Mouse (Mus musculus) heart, postnatal 36 days (tissue): ENCODE results near the gene Lamc2. TPM values are rescaled to one million over a fixed set of nuclear protein-coding genes. Genes with fewer than 3 reads are reported as not detected.

Source experiments
- DNase-seq, 2 experiments: peaks; one replicate each; pipeline ENCODE4 v3.0.0; 2021 to 2022
- intact Hi-C: fragments of 180-260 bp; cut with DNase I; formaldehyde crosslinking; loops from one replicate; pipeline ENCODE4 v1.15.1; 2025
- total RNA-seq, 2 experiments: library from RNA; stranded (reverse); gene quantifications; 2 replicates each; pipeline ENCODE4 v1.2.3; 2021

Gene Lamc2
- 1 to 10 TPM; 6.3 to 7.7 TPM for total RNA-seq

GRCm38 (mm10) chr1:153185828-153186803 is at the start of gene Lamc2:
Gene Lamc2, minus strand, starts transcription at chr1:153186447.
- DNase-seq = peak in 1 of 2 experiments; percentile 19
- intact Hi-C loops = no loop called here

- no peak for DNase-seq
- intact Hi-C loops = no loop called here
Measured at GRCm38 (mm10) chr1:153235576-153235975, 49.3 kb upstream of the Lamc2 start.

GRCm38 (mm10) chr1:153231681-153232080 is 45.4 kb upstream of the Lamc2 start:
- DNase-seq = no peak
- intact Hi-C loops = no loop called here

- intact Hi-C loops = loop anchor here (5.0 kb wide), 1 partner anchor 126 kb away; no protein-coding TSS in a partner anchor
- DNase-seq = no peak
Measured at GRCm38 (mm10) chr1:153227916-153228315, 41.7 kb upstream of the Lamc2 start.

- intact Hi-C loops = loop anchor here (5.0 kb wide), 1 partner anchor 125 kb away; no protein-coding TSS in a partner anchor
Measured at GRCm38 (mm10) chr1:153227096-153227495, 40.8 kb upstream of the Lamc2 start.

GRCm38 (mm10) chr1:153225786-153226725 is 39.8 kb upstream of the Lamc2 start:
- peak in 1 of 2 experiments; percentile 39 for DNase-seq
- intact Hi-C loops = loop anchor here (5.0 kb wide), 1 partner anchor 124 kb away; no protein-coding TSS in a partner anchor

More at GRCm38 (mm10) chr1:153227096-153227495, 40.8 kb upstream of the Lamc2 start:
- no peak for DNase-seq

- no peak for DNase-seq
- intact Hi-C loops = loop anchor here (5.0 kb wide), 1 partner anchor 163 kb away; no protein-coding TSS in a partner anchor
Measured at GRCm38 (mm10) chr1:153224331-153224730, 38.1 kb upstream of the Lamc2 start.

- no peak for DNase-seq
- intact Hi-C loops = no loop called here
Measured at GRCm38 (mm10) chr1:153219376-153219775, 33.1 kb upstream of the Lamc2 start.

GRCm38 (mm10) chr1:153216516-153216915 is 30.3 kb upstream of the Lamc2 start:
- DNase-seq = no peak
- intact Hi-C loops = no loop called here

- no peak for DNase-seq
- intact Hi-C loops = no loop called here
Measured at GRCm38 (mm10) chr1:153215676-153216075, 29.4 kb upstream of the Lamc2 start.

GRCm38 (mm10) chr1:153210992-153211391 is 24.7 kb upstream of the Lamc2 start:
- intact Hi-C loops = no loop called here
- no peak for DNase-seq

GRCm38 (mm10) chr1:153210198-153210597 is 24.0 kb upstream of the Lamc2 start:
- DNase-seq = no peak
- intact Hi-C loops = no loop called here

- DNase-seq = no peak
- intact Hi-C loops = no loop called here
Measured at GRCm38 (mm10) chr1:153202195-153202594, 15.9 kb upstream of the Lamc2 start.

- intact Hi-C loops = no loop called here
- DNase-seq = no peak
Measured at GRCm38 (mm10) chr1:153201448-153201847, 15.2 kb upstream of the Lamc2 start.

GRCm38 (mm10) chr1:153197316-153197850 is 11.1 kb upstream of the Lamc2 start:
- intact Hi-C loops = no loop called here
- DNase-seq = no peak

GRCm38 (mm10) chr1:153192945-153193344 is 6.7 kb upstream of the Lamc2 start:
- intact Hi-C loops = no loop called here
- DNase-seq = no peak

GRCm38 (mm10) chr1:153192379-153192778 is 6.1 kb upstream of the Lamc2 start:
- intact Hi-C loops = no loop called here
- no peak for DNase-seq

GRCm38 (mm10) chr1:153191943-153192329 is 5.7 kb upstream of the Lamc2 start:
- DNase-seq = peak in 1 of 2 experiments; percentile 40
- intact Hi-C loops = no loop called here

GRCm38 (mm10) chr1:153191237-153191942 is 5.1 kb upstream of the Lamc2 start:
- intact Hi-C loops = no loop called here
- peak in 1 of 2 experiments; percentile 33 for DNase-seq

GRCm38 (mm10) chr1:153188081-153188480 is 1.8 kb upstream of the Lamc2 start:
- no peak for DNase-seq
- intact Hi-C loops = no loop called here
